Mouse (Mus musculus) right cerebral cortex, postnatal 36 days (tissue): ENCODE data around the gene Grap2.
"Not testable (repeated sequence)": the region's sequence is repeated elsewhere in the genome, so short reads cannot be mapped to it uniquely, and the experiment has no call there.

Experiments
- DNase-seq, 2 experiments: peaks; one replicate each; pipeline ENCODE4 v3.0.0; 2022; ENCODE audit warnings: low spot score in 2 of 2, mixed read lengths in 1 of 2

Gene Grap2

GRCm38 (mm10) chr15:80566696-80567095, 5.7 kb upstream of the Grap2 start:
- DNase-seq = no peak

- DNase-seq = no peak
Measured at GRCm38 (mm10) chr15:80567139-80567538, 5.3 kb upstream of the Grap2 start.

- no peak for DNase-seq
Measured at GRCm38 (mm10) chr15:80567731-80568130, 4.7 kb upstream of the Grap2 start.

DNA sequence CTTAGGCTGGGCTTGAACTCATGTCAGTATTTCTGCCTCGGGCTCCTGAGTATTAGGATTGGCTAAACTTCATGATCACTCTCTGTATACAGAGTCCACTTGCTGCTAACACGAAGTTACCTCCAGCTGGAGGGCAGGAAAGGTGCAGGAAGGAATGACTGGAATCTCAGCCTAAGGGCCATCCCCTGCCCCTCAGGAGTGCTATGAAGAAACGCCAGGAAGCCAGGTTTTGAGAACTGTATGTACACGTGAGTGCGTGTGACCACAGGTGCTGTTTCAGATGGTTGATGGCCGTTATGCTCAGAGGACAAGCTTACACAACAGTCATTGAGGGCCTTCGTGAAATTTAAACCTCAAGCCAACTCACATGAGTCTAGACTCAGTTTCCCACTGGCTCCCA, 3.2 kb upstream of the Grap2 start:
- DNase-seq = no peak

DNA sequence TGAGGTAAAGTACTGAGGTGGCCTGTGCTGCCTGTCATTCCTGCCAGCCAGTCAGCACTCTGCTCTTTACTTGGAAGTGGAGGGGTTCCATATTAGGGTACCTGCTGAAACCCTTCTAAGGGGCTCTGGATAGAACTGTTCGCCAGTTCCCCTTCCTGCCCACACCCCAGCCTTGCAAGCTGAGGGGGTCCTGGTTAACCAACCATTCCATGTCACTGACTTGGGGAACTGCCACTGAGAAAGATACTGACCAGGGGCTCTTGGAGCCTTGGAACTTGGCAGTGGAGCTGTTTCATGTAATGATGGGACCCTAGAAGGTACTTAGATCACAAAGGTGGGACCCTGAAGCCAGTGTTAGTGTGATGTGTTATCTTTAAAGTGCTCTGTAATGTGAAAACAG, 2.2 kb upstream of the Grap2 start:
- DNase-seq = no peak

GRCm38 (mm10) chr15:80571611-80572010, 783 bp upstream of the Grap2 start:
- no peak for DNase-seq

DNA sequence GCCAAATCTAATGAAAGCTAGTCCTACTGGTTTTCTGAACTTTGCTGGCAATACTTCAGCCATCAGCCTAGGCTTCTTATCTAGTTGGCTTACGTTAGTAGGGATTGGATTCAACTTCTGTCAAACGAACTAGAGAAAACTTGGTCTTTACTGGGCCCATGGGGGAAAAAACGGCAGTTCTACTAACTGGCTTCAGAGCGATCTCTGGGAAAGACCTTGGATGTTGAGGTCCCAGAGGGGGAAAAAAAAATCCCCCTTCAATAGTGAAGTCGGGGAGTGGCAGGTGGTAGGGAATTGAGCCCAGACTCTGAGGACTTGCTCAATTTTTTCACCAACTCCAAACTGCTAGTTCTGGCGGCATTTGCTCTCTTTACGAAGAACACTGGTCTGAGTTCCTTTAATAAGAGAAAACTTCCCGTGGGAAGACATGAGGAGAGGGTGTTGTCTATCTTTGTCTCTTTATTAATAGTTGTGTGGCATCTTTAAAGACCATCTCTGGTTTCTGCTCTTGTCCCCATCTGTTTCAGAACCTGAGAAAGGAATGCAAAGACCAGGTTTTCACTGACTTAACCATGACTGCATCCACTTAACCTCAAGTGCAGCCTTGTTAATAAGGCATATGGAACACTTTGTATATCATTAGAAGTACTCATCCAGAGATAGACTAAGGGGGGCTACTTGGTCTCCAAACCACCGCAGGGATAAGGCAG, 572 bp downstream of the Grap2 start:
- no peak for DNase-seq

GRCm38 (mm10) chr15:80574211-80575040, 2.0 kb downstream of the Grap2 start:
- DNase-seq = no peak

- no peak for DNase-seq
Measured at GRCm38 (mm10) chr15:80575817-80576370, 3.5 kb downstream of the Grap2 start.

GRCm38 (mm10) chr15:80576415-80576994, 4.1 kb downstream of the Grap2 start:
- DNase-seq = no peak

GRCm38 (mm10) chr15:80577166-80577960, 5.0 kb downstream of the Grap2 start:
- DNase-seq = no peak

- DNase-seq = no peak
Measured at GRCm38 (mm10) chr15:80579121-80579520, 6.7 kb downstream of the Grap2 start.

GRCm38 (mm10) chr15:80580585-80580984, 8.2 kb downstream of the Grap2 start:
- not testable (repeated sequence) for DNase-seq

GRCm38 (mm10) chr15:80582581-80583495, 10.4 kb downstream of the Grap2 start:
- DNase-seq = no peak

- DNase-seq = no peak
Measured at GRCm38 (mm10) chr15:80586296-80586695, 13.9 kb downstream of the Grap2 start.

- DNase-seq = no peak
Measured at GRCm38 (mm10) chr15:80590641-80591040, 18.2 kb downstream of the Grap2 start.

GRCm38 (mm10) chr15:80592737-80593136, 20.3 kb downstream of the Grap2 start:
- DNase-seq = no peak

DNA sequence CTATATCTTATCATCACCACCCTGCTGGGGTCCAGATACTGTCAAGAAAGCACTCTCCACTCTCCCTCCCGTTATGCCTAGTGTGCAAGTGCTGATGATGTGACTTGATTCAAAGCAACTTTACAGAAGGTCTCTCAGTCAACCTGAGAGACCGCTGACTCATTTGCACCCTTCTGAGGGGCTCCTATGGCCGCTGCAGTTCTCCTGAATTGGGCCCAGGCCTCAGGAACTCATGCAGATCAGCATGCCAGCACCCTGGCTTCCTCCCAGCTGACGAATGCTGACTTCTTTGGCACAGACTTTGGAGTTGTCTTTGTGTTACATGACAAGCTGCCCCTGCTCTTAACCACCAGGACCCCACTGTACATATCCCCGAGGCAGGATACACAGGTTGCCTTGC, 21.5 kb downstream of the Grap2 start:
- DNase-seq = no peak

GRCm38 (mm10) chr15:80598750-80599149, 26.4 kb downstream of the Grap2 start:
- DNase-seq = no peak

DNA sequence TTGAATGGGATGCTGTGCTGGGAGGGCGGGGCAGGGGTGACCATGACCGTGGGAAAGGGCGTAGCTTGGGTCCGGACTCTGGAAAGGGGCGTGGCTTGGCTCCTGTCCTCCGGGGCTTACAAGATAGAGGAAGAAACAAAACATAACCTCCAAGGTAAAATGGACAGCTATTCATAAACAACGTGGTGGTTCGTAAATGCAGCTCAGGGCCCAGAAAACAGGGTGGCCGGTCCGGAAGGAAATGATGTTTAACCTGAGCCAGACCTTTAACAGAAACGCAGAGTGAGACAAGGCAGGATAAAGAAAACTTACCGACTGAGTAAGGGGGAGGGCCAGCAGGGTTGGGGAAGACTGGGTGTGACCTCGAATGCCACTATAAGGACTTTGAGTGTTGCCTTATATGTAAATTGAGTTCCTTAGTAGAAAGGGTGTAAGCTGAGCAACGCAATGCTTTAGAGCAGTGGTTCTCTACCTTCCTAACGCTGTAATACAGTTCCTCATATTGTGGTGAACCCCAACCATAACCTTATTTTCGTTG, 26.9 kb downstream of the Grap2 start:
- no peak for DNase-seq
